Mouse (Mus musculus) gastrocnemius, adult 2 months (tissue): ENCODE measurements around the gene Dnajb2. TPM values are rescaled to one million over a fixed set of nuclear protein-coding genes. Genes with fewer than 3 reads are reported as not detected.
A peak's percentile ranks its signal among the peaks of the same experiment; 100 is the strongest.

Experiments used
- DNase-seq: peaks from one replicate; pipeline ENCODE4 v3.0.0; 2022
- H3K27ac ChIP-seq: fragments of 200-600 bp; 2 replicates; pipeline ENCODE4 v1.8.1; 2022; ENCODE audit warnings: mild to moderate bottlenecking
- H3K4me3 ChIP-seq: fragments of 200-600 bp; 2 replicates; pipeline ENCODE4 v1.8.1; 2022; ENCODE audit warnings: mild to moderate bottlenecking, moderate library complexity
- CTCF ChIP-seq: fragments of 200-600 bp; IDR thresholded peaks from 2 replicates; pipeline ENCODE4 v1.8.1; 2022; ENCODE audit warnings: antibody characterized with exemption, mild to moderate bottlenecking, moderate library complexity
- intact Hi-C: fragments of 180-260 bp; cut with DNase I; formaldehyde crosslinking; loops from one replicate; pipeline ENCODE4 v1.15.1; 2025
- total RNA-seq, 2 experiments: library from RNA; stranded (reverse); gene quantifications; 2 replicates each; pipeline ENCODE4 v1.2.3; 2021

Dnajb2 gene
- total RNA-seq, 2 experiments from 2014 or later, result 83.2 to 88.9 TPM

- H3K4me3 ChIP-seq, result peak overlapping the region; percentile 97
- no peak for TF ChIP-seq CTCF
- no peak for DNase-seq
- intact Hi-C loops, result loop anchor here (2.0 kb wide), 1 partner anchor 18 kb away; the partner anchor contains the start of genes Ankzf1 and Atg9a
- H3K27ac ChIP-seq, result peak overlapping the region; percentile 91
Observed at GRCm38 (mm10) chr1:75211141-75211708, 25.0 kb upstream of the Dnajb2 start.

GRCm38 (mm10) chr1:75212542-75212941 lies 23.7 kb upstream of the Dnajb2 start:
- Histone ChIP-seq H3K27ac (no peak overlapping the region), H3K4me3 (no peak overlapping the region)
- peak; percentile 50 for DNase-seq
- no peak for TF ChIP-seq CTCF
- intact Hi-C loops, result no loop called here

GRCm38 (mm10) chr1:75213096-75213495 lies 23.1 kb upstream of the Dnajb2 start:
- Histone ChIP-seq H3K27ac (no peak overlapping the region), H3K4me3 (no peak overlapping the region)
- no peak for TF ChIP-seq CTCF
- intact Hi-C loops, result no loop called here
- DNase-seq, result no peak

GRCm38 (mm10) chr1:75214442-75214841 lies 21.8 kb upstream of the Dnajb2 start:
- peak overlapping the region; percentile 98 for H3K27ac ChIP-seq
- DNase-seq, result peak; percentile 38
- no peak for TF ChIP-seq CTCF
- peak overlapping the region; percentile 88 for H3K4me3 ChIP-seq
- intact Hi-C loops, result no loop called here

GRCm38 (mm10) chr1:75214886-75215285 lies 21.3 kb upstream of the Dnajb2 start:
- Histone ChIP-seq H3K4me3 (peak overlapping the region; percentile 88), H3K27ac (peak overlapping the region; percentile 98)
- no peak for TF ChIP-seq CTCF
- intact Hi-C loops, result no loop called here
- DNase-seq, result peak; percentile 67

GRCm38 (mm10) chr1:75215785-75216184 lies 20.4 kb upstream of the Dnajb2 start:
- Histone ChIP-seq H3K27ac (peak overlapping the region; percentile 98), H3K4me3 (peak overlapping the region; percentile 88)
- TF ChIP-seq CTCF, result no peak
- peak; percentile 77 for DNase-seq
- intact Hi-C loops, result no loop called here

GRCm38 (mm10) chr1:75216797-75217585 lies 19.2 kb upstream of the Dnajb2 start:
- intact Hi-C loops, result no loop called here
- DNase-seq, result peak; percentile 89
- Histone ChIP-seq H3K27ac (peak overlapping the region; percentile 98), H3K4me3 (peak overlapping the region; percentile 88)
- no peak for TF ChIP-seq CTCF

GRCm38 (mm10) chr1:75217893-75218226 lies 18.3 kb upstream of the Dnajb2 start:
- intact Hi-C loops, result loop anchor here (2.0 kb wide), 1 partner anchor 19 kb away; the partner anchor contains the start of gene Dnajb2
- Histone ChIP-seq H3K27ac (peak overlapping the region; percentile 98), H3K4me3 (peak overlapping the region; percentile 88)
- no peak for DNase-seq
- TF ChIP-seq CTCF, result no peak

- no peak for TF ChIP-seq CTCF
- Histone ChIP-seq H3K4me3 (peak overlapping the region; percentile 88), H3K27ac (peak overlapping the region; percentile 98)
- DNase-seq, result peak; percentile 95
- intact Hi-C loops, result loop anchor here (2.0 kb wide), 1 partner anchor 18 kb away; the partner anchor contains the start of gene Dnajb2
Observed at GRCm38 (mm10) chr1:75218227-75219001, 17.8 kb upstream of the Dnajb2 start.

GRCm38 (mm10) chr1:75219078-75219477 lies 17.1 kb upstream of the Dnajb2 start:
- H3K27ac ChIP-seq, result peak overlapping the region; percentile 98
- intact Hi-C loops, result loop anchor here (2.0 kb wide), 1 partner anchor 18 kb away; the partner anchor contains the start of gene Dnajb2
- peak; percentile 19; the same call in 1 of the 2 replicates for TF ChIP-seq CTCF
- DNase-seq, result peak; percentile 95
- peak overlapping the region; percentile 88 for H3K4me3 ChIP-seq

- peak within 1 kb of the TSS; percentile 98 for H3K27ac ChIP-seq
- DNase-seq, result peak; percentile 69
- TF ChIP-seq CTCF, result peak; percentile 31
- intact Hi-C loops, result loop anchor here (2.0 kb wide), 1 partner anchor 17 kb away; the partner anchor contains the start of gene Dnajb2
- H3K4me3 ChIP-seq, result peak within 1 kb of the TSS; percentile 88
Observed at GRCm38 (mm10) chr1:75219531-75219930, 16.7 kb upstream of the Dnajb2 start, which contains the start of gene Tuba4a. Tuba4a (minus strand) TSS chr1:75219865.

- no peak for TF ChIP-seq CTCF
- H3K27ac ChIP-seq, result no peak overlapping the region
- intact Hi-C loops, result no loop called here
- H3K4me3 ChIP-seq, result no peak overlapping the region
- DNase-seq, result no peak
Observed at GRCm38 (mm10) chr1:75221538-75221937, 14.7 kb upstream of the Dnajb2 start.

- no peak for DNase-seq
- Histone ChIP-seq H3K4me3 (no peak overlapping the region), H3K27ac (no peak overlapping the region)
- intact Hi-C loops, result no loop called here
- no peak for TF ChIP-seq CTCF
Observed at GRCm38 (mm10) chr1:75222926-75223325, 13.3 kb upstream of the Dnajb2 start.
